Mouse (Mus musculus) bone marrow macrophage, adult 2 months (primary cell): ENCODE data around the gene Acbd3.

ENCODE experiments used
- CTCF ChIP-seq: IDR thresholded peaks from 2 replicates; pipeline ENCODE4 v1.5.1; 2012; ENCODE audit warnings: low read depth, mild to moderate bottlenecking, low read length, moderate library complexity
- POLR2A ChIP-seq: IDR thresholded peaks from 2 replicates; pipeline ENCODE4 v1.6.1; 2012; ENCODE audit warnings: mild to moderate bottlenecking, low read depth, low read length, borderline replicate concordance

DNA sequence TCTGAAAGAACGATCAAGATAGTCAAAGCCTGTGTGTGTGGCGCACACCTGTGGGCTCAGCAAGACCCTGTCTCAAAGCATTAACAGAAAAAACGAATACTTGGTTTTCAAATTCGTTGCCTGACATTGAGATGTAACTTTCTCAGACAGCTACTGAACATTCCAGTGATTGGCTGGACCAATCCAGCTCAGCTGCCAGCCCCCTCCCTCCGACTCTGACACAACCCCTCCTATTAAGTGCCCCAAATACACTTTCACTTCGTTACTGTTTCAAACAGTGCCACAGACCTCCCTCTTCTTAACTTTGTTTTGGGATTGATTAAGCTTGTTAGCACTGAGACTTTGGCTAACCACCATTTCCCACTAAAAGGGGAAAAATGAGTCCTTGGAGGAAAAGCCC, 22.4 kb upstream of the Acbd3 start:
- TF ChIP-seq POLR2A, result no peak
- TF ChIP-seq CTCF, result no peak
